Mouse (Mus musculus): ENCODE results near the gene 2310009B15Rik.

- TF ChIP-seq CTCF (IDR thresholded peaks at IDR 0.05; ENCODE audit: insufficient read depth, low read length) (no peak), POLR2A (IDR thresholded peaks at IDR 0.05; ENCODE audit: borderline replicate concordance, extremely low read depth, low read depth, low read length) (no peak)
Observed at GRCm38 (mm10) chr1:138877470-138878254, 21.0 kb upstream of the 2310009B15Rik start.

All from lung, adult 2 months (tissue).